8 mouse cellular contexts compared by ENCODE assay signal in genomic region chr14:61599057-61599806, GRCm38 (mm10). TPM values are rescaled to one million over a fixed set of nuclear protein-coding genes. Genes with fewer than 3 reads are reported as not detected.
A peak's percentile ranks its signal among the peaks of the same experiment; 100 is the strongest.
DNase-seq lines count a peak whose midpoint lies in the region; ATAC-seq and TF ChIP-seq lines count a peak whose summit lies in the region.

No protein-coding gene starts in this region.

- 5% methylated on average over 44 of the region's 44 CpGs for WGBS in heart, embryonic 15.5 days
- WGBS in liver, embryonic 14.5 days (ENCODE audit: insufficient replicate concordance): 3% methylated on average over 44 of the region's 44 CpGs
- 7% methylated on average over 44 of the region's 44 CpGs for WGBS in neural tube, embryonic 11.5 days
- 3% methylated on average over 43 of the region's 44 CpGs for WGBS in stomach, postnatal 0 days

- peak overlapping the region; percentile 85 for H3K27ac ChIP-seq in heart, embryonic 15.5 days
- H3K27ac ChIP-seq in liver, embryonic 14.5 days: peak overlapping the region; percentile 56
- H3K27ac ChIP-seq in neural tube, embryonic 11.5 days (ENCODE audit: low read depth, low read length): 0 out of 2 replicates have a peak overlapping the region, but pooled peaks have one; percentile 41
- H3K27ac ChIP-seq in stomach, postnatal 0 days (replicated peaks): peak overlapping the region; percentile 91

- H3K4me1 ChIP-seq in heart, embryonic 15.5 days (replicated peaks): peaks cover 14% of the 10 kb centered on the region
- H3K4me1 ChIP-seq in liver, embryonic 14.5 days (replicated peaks; ENCODE audit: control insufficient read depth in 2 of 2, insufficient read depth in 2 of 2, low read length in 1 of 2): peaks cover 8 to 18% of the 10 kb centered on the region in 2 experiments; a peak in 3 of 4 replicates
- H3K4me1 ChIP-seq in neural tube, embryonic 11.5 days (ENCODE audit: control insufficient read depth, insufficient read depth, low read length): peaks cover 7% of the 10 kb centered on the region; the same call in 1 of the 2 replicates
- H3K4me1 ChIP-seq in stomach, postnatal 0 days (replicated peaks; ENCODE audit: control insufficient read depth, insufficient read depth): no peaks in the 10 kb centered on the region

- H3K9ac ChIP-seq in heart, embryonic 15.5 days: peak overlapping the region; percentile 91
- H3K9ac ChIP-seq in liver, embryonic 14.5 days (replicated peaks): peak overlapping the region; percentile 90
- peak overlapping the region; percentile 67 for H3K9ac ChIP-seq in neural tube, embryonic 11.5 days (ENCODE audit: low read length)
- H3K9ac ChIP-seq in stomach, postnatal 0 days (ENCODE audit: low read length): peak overlapping the region; percentile 89

- ATAC-seq in CD4-positive, CD25-positive, alpha-beta regulatory T cell, adult 4 months: peak; percentile 96
- peak; percentile 97 for ATAC-seq in heart, embryonic 15.5 days (replicated peaks; ENCODE audit: insufficient number of reproducible peaks, insufficient read depth, low FRiP score, low read depth)
- ATAC-seq in liver, embryonic 14.5 days (ENCODE audit: insufficient read depth): peak; percentile 100
- peak; percentile 92 for ATAC-seq in neural tube, embryonic 11.5 days (ENCODE audit: insufficient read depth, low FRiP score, low TSS enrichment)
- ATAC-seq in stomach, postnatal 0 days (ENCODE audit: low FRiP score, low TSS enrichment): peak; percentile 89

- H3K36me3 ChIP-seq in heart, embryonic 15.5 days: peaks cover 7% of the 10 kb centered on the region; the same call in 1 of the 2 replicates
- H3K36me3 ChIP-seq in liver, embryonic 14.5 days (replicated peaks; ENCODE audit: control insufficient read depth, insufficient read depth, low read depth): no peaks in the 10 kb centered on the region; the same call in 1 of the 2 replicates
- no peaks in the 10 kb centered on the region for H3K36me3 ChIP-seq in neural tube, embryonic 11.5 days (ENCODE audit: control insufficient read depth, insufficient read depth, low read length)
- H3K36me3 ChIP-seq in stomach, postnatal 0 days (ENCODE audit: control insufficient read depth, insufficient read depth, low read length): no peaks in the 10 kb centered on the region

- H3K4me2 ChIP-seq in heart, embryonic 15.5 days: peak overlapping the region; percentile 59
- peak overlapping the region; percentile 72 for H3K4me2 ChIP-seq in liver, embryonic 14.5 days (ENCODE audit: low read depth)
- peak overlapping the region; percentile 52 for H3K4me2 ChIP-seq in neural tube, embryonic 11.5 days (ENCODE audit: low read depth)
- H3K4me2 ChIP-seq in stomach, postnatal 0 days (replicated peaks; ENCODE audit: low read depth): peak overlapping the region; percentile 59

- DNase-seq in c-Kit-negative CD71-positive TER-119-positive erythroid progenitor cells, embryonic 14.5 days (ENCODE audit: low read depth, low spot score): peak; percentile 80
- peak; percentile 55 for DNase-seq in fibroblast of lung, adult 2 months (ENCODE audit: low read depth)
- DNase-seq in kidney, postnatal 25 days: peak; percentile 93 to 95
- DNase-seq in liver, embryonic 14.5 days (ENCODE audit: low read depth in 3 of 3, low spot score in 3 of 3): peak; percentile 75 to 81 (median 79)
- DNase-seq in neural tube, embryonic 11.5 days (ENCODE audit: low spot score): peak; percentile 89
- DNase-seq in stomach, postnatal 0 days (ENCODE audit: low spot score): peak; percentile 94

- TF ChIP-seq EP300 in liver, embryonic 14.5 days (IDR thresholded peaks at IDR 0.05; ENCODE audit: low read depth): no peak
- TF ChIP-seq EP300 in stomach, postnatal 0 days (optimal IDR thresholded peaks at IDR 0.05): no peak

- H3K4me3 ChIP-seq in heart, embryonic 15.5 days: peak overlapping the region; percentile 92
- H3K4me3 ChIP-seq in liver, embryonic 14.5 days (ENCODE audit: insufficient read depth in 1 of 2, low read depth in 2 of 2, low read length in 2 of 2): peak overlapping the region; percentile 77 to 95
- H3K4me3 ChIP-seq in neural tube, embryonic 11.5 days (ENCODE audit: low read depth, low read length): peak overlapping the region; percentile 50
- peak overlapping the region; percentile 74 for H3K4me3 ChIP-seq in stomach, postnatal 0 days (ENCODE audit: low read depth, low read length)

- no peaks in the 10 kb centered on the region for H3K27me3 ChIP-seq in heart, embryonic 15.5 days
- H3K27me3 ChIP-seq in liver, embryonic 14.5 days (ENCODE audit: control insufficient read depth, insufficient read depth, low read length): no peaks in the 10 kb centered on the region
- no peaks in the 10 kb centered on the region for H3K27me3 ChIP-seq in neural tube, embryonic 11.5 days (ENCODE audit: control insufficient read depth, insufficient read depth, low read length)
- no peaks in the 10 kb centered on the region for H3K27me3 ChIP-seq in stomach, postnatal 0 days (ENCODE audit: control insufficient read depth, insufficient read depth, low read length)

- 0 out of 2 replicates have a peak, but pooled peaks have one; percentile 9 for TF ChIP-seq CTCF in liver, embryonic 14.5 days (IDR thresholded peaks at IDR 0.05; ENCODE audit: low read depth)
- no peak for TF ChIP-seq CTCF in stomach, postnatal 0 days (IDR thresholded peaks at IDR 0.05; ENCODE audit: low read depth)

- no peaks in the 10 kb centered on the region for H3K9me3 ChIP-seq in heart, embryonic 15.5 days (replicated peaks)
- no peaks in the 10 kb centered on the region for H3K9me3 ChIP-seq in liver, embryonic 14.5 days (ENCODE audit: control insufficient read depth, low read length)
- H3K9me3 ChIP-seq in neural tube, embryonic 11.5 days (ENCODE audit: control insufficient read depth, low read length): no peaks in the 10 kb centered on the region
- no peaks in the 10 kb centered on the region for H3K9me3 ChIP-seq in stomach, postnatal 0 days (ENCODE audit: control insufficient read depth, low read length)

RNA-seq across cellular contexts. Expression of gene Trim13, which starts 1.2 kb away (rescaled TPM):
- polyA plus RNA-seq in CD4-positive, CD25-positive, alpha-beta regulatory T cell, adult 4 months (2017; shearing (Covaris generic)): 1 to 10 TPM; 8.9 TPM
- 12.7 and 14.1 TPM in 2 replicates for polyA plus RNA-seq in heart, embryonic 15.5 days (2015; fragmentation: Nextera tagmentation; extraction: Ambion mirVana)
- 1.9 and 2.7 TPM in 2 replicates for polyA plus RNA-seq in liver, embryonic 14.5 days (2012; rRNA removed)
- 4.0 and 4.3 TPM in 2 replicates for polyA plus RNA-seq in liver, embryonic 14.5 days (2014; fragmentation: Nextera tagmentation; extraction: Ambion mirVana)
- 29.7 and 29.9 TPM in 2 replicates for polyA plus RNA-seq in neural tube, embryonic 11.5 days (2014; fragmentation: Nextera tagmentation; extraction: Ambion mirVana)
- polyA plus RNA-seq in stomach, postnatal 0 days (2015; fragmentation: Nextera tagmentation; extraction: Ambion mirVana): 25.6 and 26.1 TPM in 2 replicates

RNA-seq across cellular contexts. Expression of gene Kcnrg, which starts 8.0 kb away (rescaled TPM):
- polyA plus RNA-seq in CD4-positive, CD25-positive, alpha-beta regulatory T cell, adult 4 months (2017; shearing (Covaris generic)): 1 to 10 TPM in 1 of 2 experiments, under 1 TPM in 1; 0.52 to 1.0 TPM
- 0.28 and 0.47 TPM in 2 replicates for polyA plus RNA-seq in heart, embryonic 15.5 days (2015; fragmentation: Nextera tagmentation; extraction: Ambion mirVana)
- 0.08 and 0.13 TPM in 2 replicates for polyA plus RNA-seq in liver, embryonic 14.5 days (2012; rRNA removed)
- polyA plus RNA-seq in liver, embryonic 14.5 days (2014; fragmentation: Nextera tagmentation; extraction: Ambion mirVana): 0.19 and 0.25 TPM in 2 replicates
- polyA plus RNA-seq in neural tube, embryonic 11.5 days (2014; fragmentation: Nextera tagmentation; extraction: Ambion mirVana): 1.0 and 1.2 TPM in 2 replicates
- 0.29 TPM in 2 replicates for polyA plus RNA-seq in stomach, postnatal 0 days (2015; fragmentation: Nextera tagmentation; extraction: Ambion mirVana)

RNA-seq across cellular contexts. Expression of gene Spryd7, which starts 42.5 kb away (rescaled TPM):
- 1 to 10 TPM; 5.2 to 7.7 TPM for polyA plus RNA-seq in CD4-positive, CD25-positive, alpha-beta regulatory T cell, adult 4 months (2017; shearing (Covaris generic))
- 23.1 and 24.5 TPM in 2 replicates for polyA plus RNA-seq in heart, embryonic 15.5 days (2015; fragmentation: Nextera tagmentation; extraction: Ambion mirVana)
- polyA plus RNA-seq in liver, embryonic 14.5 days (2012; rRNA removed): 2.4 and 4.5 TPM in 2 replicates
- 8.3 and 10.1 TPM in 2 replicates for polyA plus RNA-seq in liver, embryonic 14.5 days (2014; fragmentation: Nextera tagmentation; extraction: Ambion mirVana)
- 21.2 and 23.9 TPM in 2 replicates for polyA plus RNA-seq in neural tube, embryonic 11.5 days (2014; fragmentation: Nextera tagmentation; extraction: Ambion mirVana)
- polyA plus RNA-seq in stomach, postnatal 0 days (2015; fragmentation: Nextera tagmentation; extraction: Ambion mirVana): 31.0 and 31.6 TPM in 2 replicates

Comparison
In these comparisons a context has a peak if more than half of its experiments do, and no peak if none do; other contexts are left out.
1. Peak in every context shown above with its lines: DNase-seq, ATAC-seq, H3K4me3 ChIP-seq and H3K27ac ChIP-seq.
2. H3K27ac ChIP-seq: peak in every context shown above with its lines; median percentile 91 in stomach, postnatal 0 days; 85 in heart, embryonic 15.5 days; 56 in liver, embryonic 14.5 days; 41 in neural tube, embryonic 11.5 days.